Mouse (Mus musculus) lung, embryonic 14.5 days (tissue): ENCODE measurements at regions not wholly inside any gene's neighbourhood (a gene's known extent, or its start where the extent isn't known, plus 50 kb on each side); places are given as distances from the start of the nearest gene placed in this dataset.

ENCODE experiments used
- ATAC-seq: fragments of 200-750 bp; cut with Nextera tagmentation; 2 replicates; pipeline ENCODE4 v1.8.0; 2017; ENCODE audit warnings: mild to moderate bottlenecking, moderate TSS enrichment, moderate library complexity; ENCODE audit not compliant: insufficient read depth
- DNase-seq: peaks from one replicate; pipeline ENCODE4 v3.0.0-alpha.2; 2015
- H3K27ac ChIP-seq: fragments of 300-500 bp; sonication (generic); 2 replicates; pipeline ENCODE4 v1.5.1; 2014; ENCODE audit warnings: low read depth, mild to moderate bottlenecking, moderate library complexity
- H3K27me3 ChIP-seq: fragments of 300-500 bp; sonication (generic); 2 replicates; pipeline ENCODE4 v1.6.1; 2014; ENCODE audit warnings: low read length, control low read depth; ENCODE audit not compliant: insufficient read depth
- H3K36me3 ChIP-seq: fragments of 300-500 bp; sonication (generic); 2 replicates; pipeline ENCODE4 v1.6.1; 2014; ENCODE audit warnings: control low read depth; ENCODE audit not compliant: insufficient read depth
- H3K4me1 ChIP-seq: fragments of 300-500 bp; sonication (generic); 2 replicates; pipeline ENCODE4 v1.6.1; 2014; ENCODE audit warnings: antibody characterized with exemption, control low read depth; ENCODE audit not compliant: insufficient read depth
- H3K4me2 ChIP-seq: fragments of 300-500 bp; sonication (generic); 2 replicates; pipeline ENCODE4 v1.6.1; 2014; ENCODE audit warnings: mild to moderate bottlenecking
- H3K4me3 ChIP-seq: fragments of 300-500 bp; sonication (generic); 2 replicates; pipeline ENCODE4 v1.5.1; 2014; ENCODE audit warnings: low read depth, low read length
- H3K9ac ChIP-seq: fragments of 300-500 bp; sonication (generic); 2 replicates; pipeline ENCODE4 v1.6.1; 2014
- H3K9me3 ChIP-seq: fragments of 300-500 bp; sonication (generic); 2 replicates; pipeline ENCODE4 v1.6.1; 2016; ENCODE audit warnings: low read depth, low read length, control low read depth
- CTCF ChIP-seq: IDR thresholded peaks from 2 replicates; pipeline ENCODE4 v1.5.1; 2016; ENCODE audit warnings: antibody characterized with exemption, low read depth
- WGBS: fragments of 180-500 bp; shearing (Covaris S2); extraction: QIAGEN DNeasy Blood & Tissue Kit; methylation state at CpG from one replicate; pipeline ENCODE4 v1.1.7; 2014; 5-methylcytosine and 5-hydroxymethylcytosine counted together

- no peak overlapping the region for H3K4me3 ChIP-seq
Observed at GRCm38 (mm10) chr3:131941961-131942753, 142.9 kb upstream of the Dkk2 start.

DNA sequence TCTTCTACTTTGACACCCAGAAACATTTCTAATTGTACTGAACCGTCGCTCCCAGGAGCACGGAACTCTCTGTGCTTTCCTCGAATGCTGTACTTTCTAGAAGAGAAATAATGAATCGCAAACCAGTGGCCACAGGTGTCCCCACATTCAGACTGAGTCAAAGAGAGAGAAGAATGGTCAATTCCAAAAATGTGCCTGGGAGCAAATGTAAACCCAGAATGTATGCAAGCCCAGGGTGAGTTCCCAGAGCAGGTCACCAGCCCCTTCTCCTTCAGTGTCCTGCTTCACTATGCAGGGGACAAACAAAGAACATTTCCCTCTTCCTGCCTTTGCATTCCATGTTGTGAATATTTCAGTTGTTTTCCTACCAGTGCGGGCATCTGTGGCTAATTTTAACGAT, 141.7 kb upstream of the Dkk2 start:
- no peaks in the 10 kb centered on the region for H3K4me1 ChIP-seq
- H3K36me3 ChIP-seq = no peaks in the 10 kb centered on the region
- H3K4me2 ChIP-seq = no peak overlapping the region
- ATAC-seq (no peak), DNase-seq (no peak)
- H3K27me3 ChIP-seq = no peaks in the 10 kb centered on the region
- no peak overlapping the region for H3K4me3 ChIP-seq
- no peak overlapping the region for H3K9ac ChIP-seq
- H3K9me3 ChIP-seq = no peaks in the 10 kb centered on the region
- WGBS = 73% methylated on average over 7 of the region's 7 CpGs
- no peak for TF ChIP-seq CTCF
- no peak overlapping the region for H3K27ac ChIP-seq

More at GRCm38 (mm10) chr3:131941961-131942753, 142.9 kb upstream of the Dkk2 start:
- Histone ChIP-seq H3K4me1 (no peaks in the 10 kb centered on the region), H3K36me3 (no peaks in the 10 kb centered on the region), H3K27ac (no peak overlapping the region; the same call in 1 of the 2 replicates), H3K9me3 (no peaks in the 10 kb centered on the region), H3K27me3 (no peaks in the 10 kb centered on the region), H3K9ac (no peak overlapping the region), H3K4me2 (peak overlapping the region; percentile 31; the same call in 1 of the 2 replicates)
- peak; percentile 38; the same call in 1 of the 2 replicates for ATAC-seq
- peak; percentile 28 for DNase-seq
- 59% methylated on average over 24 of the region's 24 CpGs for WGBS
- no peak for TF ChIP-seq CTCF

DNA sequence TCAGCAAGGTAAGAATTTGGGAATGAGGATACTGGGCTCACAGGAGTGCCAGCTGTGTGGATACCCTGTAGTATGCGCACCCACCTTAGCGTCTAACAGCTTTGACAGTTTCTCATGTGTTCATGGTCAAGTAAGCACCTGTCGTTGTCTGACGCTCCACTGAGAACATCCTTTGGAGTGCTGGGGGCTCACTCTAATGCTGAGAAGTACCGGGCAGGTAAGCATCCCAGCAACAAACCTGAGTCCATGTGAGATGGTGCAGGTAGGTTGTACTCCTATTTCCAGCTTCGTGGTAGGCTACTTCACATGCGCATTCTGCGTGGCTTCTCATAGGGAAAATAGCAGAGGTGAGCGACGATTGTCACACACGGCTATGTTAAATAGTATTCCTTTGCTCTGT, 129.3 kb upstream of the Dkk2 start:
- Histone ChIP-seq H3K36me3 (no peaks in the 10 kb centered on the region), H3K4me1 (no peaks in the 10 kb centered on the region), H3K4me2 (no peak overlapping the region), H3K27ac (no peak overlapping the region), H3K27me3 (no peaks in the 10 kb centered on the region), H3K4me3 (no peak overlapping the region), H3K9me3 (peaks cover 6% of the 10 kb centered on the region; the same call in 1 of the 2 replicates), H3K9ac (no peak overlapping the region)
- WGBS = 96% methylated on average over 11 of the region's 11 CpGs
- DNase-seq (no peak), ATAC-seq (no peak)
- no peak for TF ChIP-seq CTCF

- Histone ChIP-seq H3K4me1 (no peaks in the 10 kb centered on the region), H3K27me3 (no peaks in the 10 kb centered on the region), H3K9ac (no peak overlapping the region), H3K9me3 (peaks cover 6% of the 10 kb centered on the region; the same call in 1 of the 2 replicates), H3K4me3 (no peak overlapping the region), H3K4me2 (no peak overlapping the region), H3K27ac (no peak overlapping the region), H3K36me3 (no peaks in the 10 kb centered on the region)
- DNase-seq = no peak
- ATAC-seq = no peak
- no peak for TF ChIP-seq CTCF
- WGBS = 85% methylated on average over 1 of the region's 1 CpGs
Observed at GRCm38 (mm10) chr3:131960636-131961035, 124.5 kb upstream of the Dkk2 start.

DNA sequence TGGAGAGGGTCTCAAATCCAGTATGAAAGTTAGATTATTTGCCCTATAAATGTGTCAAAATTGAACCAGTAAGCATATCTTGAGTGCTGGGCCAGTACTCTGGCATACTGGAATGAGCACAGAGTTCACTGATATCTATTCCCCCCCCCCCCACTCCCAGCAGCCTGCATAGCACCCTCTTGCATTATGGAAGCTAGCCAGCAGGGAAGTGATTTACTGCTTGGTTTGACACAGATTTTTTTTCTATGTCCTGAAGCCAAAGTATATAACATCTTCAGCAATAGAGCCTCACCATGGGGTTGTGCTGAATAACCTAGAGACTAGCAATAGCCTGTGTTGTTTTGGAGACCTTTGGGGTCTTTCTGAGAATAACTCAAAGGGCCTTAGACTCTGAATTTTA, 123.5 kb upstream of the Dkk2 start:
- Histone ChIP-seq H3K27me3 (no peaks in the 10 kb centered on the region), H3K9me3 (peaks cover 6% of the 10 kb centered on the region; the same call in 1 of the 2 replicates), H3K4me2 (no peak overlapping the region), H3K9ac (no peak overlapping the region), H3K36me3 (no peaks in the 10 kb centered on the region), H3K4me3 (no peak overlapping the region), H3K27ac (no peak overlapping the region), H3K4me1 (0 out of 2 replicates have a peak, but pooled peaks cover 4% of the 10 kb centered on the region)
- DNase-seq = peak; percentile 19
- no peak for ATAC-seq
- TF ChIP-seq CTCF = no peak

GRCm38 (mm10) chr3:131962870-131963269, 122.2 kb upstream of the Dkk2 start:
- no peaks in the 10 kb centered on the region for H3K36me3 ChIP-seq
- 67% methylated on average over 2 of the region's 2 CpGs for WGBS
- peaks cover 3% of the 10 kb centered on the region for H3K27me3 ChIP-seq
- no peak for DNase-seq
- 0 out of 2 replicates have a peak, but pooled peaks cover 4% of the 10 kb centered on the region for H3K4me1 ChIP-seq
- H3K4me2 ChIP-seq = no peak overlapping the region
- H3K9me3 ChIP-seq = peaks cover 6% of the 10 kb centered on the region; the same call in 1 of the 2 replicates
- no peak for TF ChIP-seq CTCF
- no peak overlapping the region for H3K27ac ChIP-seq
- no peak overlapping the region for H3K9ac ChIP-seq
- no peak overlapping the region for H3K4me3 ChIP-seq
- ATAC-seq = no peak

- H3K4me2 ChIP-seq = peak overlapping the region; percentile 16
- DNase-seq = peak; percentile 86
- no peak for TF ChIP-seq CTCF
Observed at GRCm38 (mm10) chr3:131964952-131965351, 120.1 kb upstream of the Dkk2 start.

More at GRCm38 (mm10) chr3:131964952-131965351, 120.1 kb upstream of the Dkk2 start:
- Histone ChIP-seq H3K27ac (peak overlapping the region; percentile 44; the same call in 1 of the 2 replicates), H3K9ac (no peak overlapping the region), H3K36me3 (no peaks in the 10 kb centered on the region), H3K4me3 (no peak overlapping the region), H3K4me1 (0 out of 2 replicates have a peak, but pooled peaks cover 4% of the 10 kb centered on the region), H3K9me3 (peaks cover 4% of the 10 kb centered on the region; the same call in 1 of the 2 replicates), H3K27me3 (peaks cover 8% of the 10 kb centered on the region)
- 43% methylated on average over 9 of the region's 9 CpGs for WGBS
- peak; percentile 86 for ATAC-seq
